Mouse (Mus musculus) brain, adult 2 months (tissue): ENCODE data around the gene Ryk.
A peak's percentile ranks its signal among the peaks of the same experiment; 100 is the strongest.
"Not testable (repeated sequence)": the region's sequence is repeated elsewhere in the genome, so short reads cannot be mapped to it uniquely, and the experiment has no call there.

Source experiments
- DNase-seq: peaks from one replicate; pipeline ENCODE4 v3.0.0; 2011; ENCODE audit warnings: low read depth, low spot score

Gene Ryk

DNA sequence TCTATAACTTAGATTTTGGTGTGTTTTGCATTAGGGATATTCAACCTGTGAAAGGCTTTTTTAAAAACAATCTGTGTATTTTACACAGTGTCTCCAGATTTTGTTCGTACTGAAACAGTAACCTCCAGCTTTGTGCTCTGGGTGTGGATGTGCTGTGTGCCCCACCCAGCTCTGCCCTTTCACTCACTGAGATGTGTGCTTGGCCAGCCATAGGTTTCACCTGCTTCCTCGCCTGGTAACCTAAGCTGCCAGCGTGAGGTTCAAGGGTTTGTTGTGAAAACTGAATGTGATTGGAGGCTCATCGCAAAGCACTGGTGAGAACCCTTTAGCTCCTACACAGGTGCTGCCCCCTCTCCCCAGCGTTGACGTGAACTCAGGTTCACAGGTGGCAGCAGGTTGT lies 70.2 kb downstream of the Ryk start:
- DNase-seq: no peak

DNA sequence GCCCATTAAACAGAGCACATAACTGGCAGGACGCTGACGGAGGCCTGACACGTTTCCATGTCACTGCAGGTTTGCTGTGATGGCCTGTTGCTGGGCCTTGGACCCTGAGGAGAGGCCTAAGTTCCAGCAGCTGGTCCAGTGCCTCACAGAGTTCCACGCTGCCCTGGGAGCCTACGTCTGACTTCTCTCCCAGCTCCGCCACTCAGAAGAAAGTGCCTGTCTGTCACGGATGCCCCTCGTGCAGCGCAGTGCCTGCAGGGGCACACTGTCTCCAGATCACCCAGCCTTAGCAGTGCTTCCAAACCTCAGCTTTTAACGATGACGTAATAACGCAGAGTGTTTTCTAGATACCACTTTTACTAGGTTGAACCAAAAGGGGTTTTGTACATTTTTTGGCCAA lies 72.1 kb downstream of the Ryk start:
- no peak for DNase-seq

- DNase-seq: no peak
These were observed 73.0 kb downstream of the Ryk start for GRCm38 (mm10) chr9:102907521-102908246.

- DNase-seq: no peak
These were observed 76.8 kb downstream of the Ryk start for GRCm38 (mm10) chr9:102911526-102911925.

DNA sequence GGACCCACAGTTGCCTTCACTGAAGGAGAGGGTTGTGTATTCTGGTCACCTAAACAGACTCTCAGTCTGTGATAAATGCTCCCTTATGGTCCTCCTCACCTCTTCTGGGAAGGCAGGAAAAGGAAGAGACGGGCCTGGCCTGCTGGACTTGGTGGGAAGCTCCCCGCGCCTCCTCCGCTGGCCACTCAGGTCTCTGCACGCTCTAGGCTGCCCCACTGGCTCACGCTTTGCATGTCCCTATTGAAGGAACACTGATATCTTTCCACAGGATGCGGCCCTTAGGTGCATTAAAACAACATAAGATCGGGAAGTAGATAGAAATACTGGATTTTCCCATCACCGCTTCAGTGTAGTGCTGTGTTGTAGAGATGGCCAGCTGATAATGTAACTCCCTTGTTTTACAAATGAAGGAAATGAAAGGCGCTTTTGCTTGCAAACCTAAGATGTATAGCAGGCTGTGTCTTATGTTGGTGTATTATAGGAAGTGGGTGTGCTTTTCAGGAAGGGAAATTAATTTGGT lies 77.9 kb downstream of the Ryk start:
- no peak for DNase-seq

GRCm38 (mm10) chr9:102913597-102913996 lies 78.9 kb downstream of the Ryk start:
- DNase-seq: not testable (repeated sequence)

DNA sequence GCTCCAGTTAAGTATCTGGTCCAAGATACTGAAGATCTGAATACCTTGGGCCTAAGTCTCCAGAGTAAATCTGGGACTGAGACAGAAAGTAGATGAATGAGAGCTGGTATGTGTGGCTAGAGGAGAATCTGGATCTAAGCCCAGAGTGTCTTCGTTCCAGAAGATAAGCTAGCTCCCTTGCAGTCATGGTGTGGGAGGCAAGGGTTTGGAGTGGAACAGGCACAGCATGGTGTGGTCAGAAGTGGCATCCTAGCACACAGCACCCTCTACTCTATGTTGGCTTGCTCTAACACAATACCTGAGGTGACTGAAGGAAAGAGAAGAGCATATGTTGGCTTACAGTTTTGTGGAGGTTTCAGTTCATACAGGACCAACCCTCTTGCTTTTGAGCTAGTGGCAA lies 79.9 kb downstream of the Ryk start:
- DNase-seq: peak; percentile 84

DNA sequence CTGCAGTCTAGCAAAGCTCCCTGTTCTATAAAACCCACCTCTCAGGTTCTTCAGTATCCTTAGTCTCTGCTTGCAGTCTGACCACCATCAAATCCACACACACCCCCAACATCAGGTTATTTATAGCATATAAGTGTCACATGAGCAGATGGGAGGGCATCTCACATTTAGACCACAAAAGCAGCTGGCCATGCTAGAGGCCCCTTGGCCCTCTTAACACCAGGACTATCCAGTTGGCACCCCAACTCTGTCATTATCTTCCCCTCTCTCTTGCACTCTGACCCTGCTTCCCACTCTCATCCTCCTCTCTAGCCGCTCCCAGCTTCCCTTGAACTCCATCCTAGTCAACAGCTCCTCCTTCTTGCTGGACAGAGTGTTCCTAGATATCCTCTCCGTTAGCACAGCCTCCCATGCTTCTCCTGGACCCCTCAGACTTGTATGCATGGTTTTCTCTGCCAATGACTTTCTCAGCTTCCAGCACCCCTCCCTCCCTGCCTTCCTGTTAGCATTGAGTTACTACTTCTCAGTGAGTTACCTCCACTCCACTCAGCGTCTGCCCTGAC lies 80.7 kb downstream of the Ryk start:
- DNase-seq: no peak

GRCm38 (mm10) chr9:102916076-102916475 lies 81.4 kb downstream of the Ryk start:
- no peak for DNase-seq

DNA sequence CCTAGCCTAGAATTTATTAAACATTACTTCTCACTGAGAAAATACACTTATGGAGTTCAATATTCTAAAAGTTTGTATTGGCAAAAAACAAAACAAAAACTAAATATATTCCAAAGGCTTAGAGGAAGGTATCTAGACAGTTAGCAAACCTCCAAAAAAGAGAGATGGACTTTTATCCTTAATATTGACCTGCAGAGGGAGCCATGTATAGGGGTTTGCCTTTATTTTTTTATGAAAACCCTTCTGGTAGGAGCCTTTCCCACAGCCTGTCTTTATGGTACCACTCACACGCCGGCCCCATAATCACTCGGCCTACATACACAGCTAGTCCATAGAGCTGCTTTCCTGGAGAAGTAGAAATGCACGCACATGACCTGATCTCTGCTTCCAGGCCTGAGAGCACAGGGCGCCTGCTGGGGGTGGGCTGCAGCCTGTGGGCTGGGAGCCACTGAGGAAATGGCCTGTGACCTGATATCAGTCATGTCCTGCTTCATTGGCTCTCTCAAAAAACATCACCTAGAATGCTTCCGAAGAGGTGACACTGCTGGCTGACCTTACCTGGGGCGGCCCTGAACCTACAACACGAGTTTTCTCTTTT lies 82.9 kb downstream of the Ryk start:
- no peak for DNase-seq

- no peak for DNase-seq
These were observed 84.8 kb downstream of the Ryk start for GRCm38 (mm10) chr9:102919486-102919885.

DNA sequence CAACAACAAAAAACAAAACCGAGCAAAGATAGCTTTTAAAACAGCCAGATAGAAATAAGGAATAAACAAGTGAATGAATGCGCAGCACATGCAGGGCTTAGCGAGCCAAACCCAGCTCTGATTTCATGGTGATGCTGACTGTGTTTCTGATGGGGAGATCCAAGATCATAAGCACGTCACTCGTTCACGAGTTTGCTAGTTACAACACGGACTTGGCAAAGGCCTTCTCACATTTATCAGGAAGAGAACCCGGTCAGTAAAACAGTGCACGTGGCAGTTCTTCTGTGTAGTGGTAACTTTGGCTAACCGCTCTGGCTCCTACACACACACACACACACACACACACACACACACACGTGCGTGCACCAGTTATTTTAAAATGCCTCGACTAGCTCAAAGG lies 87.1 kb downstream of the Ryk start:
- DNase-seq: no peak

- peak; percentile 59 for DNase-seq
These were observed 88.2 kb downstream of the Ryk start for GRCm38 (mm10) chr9:102922866-102923434.

DNA sequence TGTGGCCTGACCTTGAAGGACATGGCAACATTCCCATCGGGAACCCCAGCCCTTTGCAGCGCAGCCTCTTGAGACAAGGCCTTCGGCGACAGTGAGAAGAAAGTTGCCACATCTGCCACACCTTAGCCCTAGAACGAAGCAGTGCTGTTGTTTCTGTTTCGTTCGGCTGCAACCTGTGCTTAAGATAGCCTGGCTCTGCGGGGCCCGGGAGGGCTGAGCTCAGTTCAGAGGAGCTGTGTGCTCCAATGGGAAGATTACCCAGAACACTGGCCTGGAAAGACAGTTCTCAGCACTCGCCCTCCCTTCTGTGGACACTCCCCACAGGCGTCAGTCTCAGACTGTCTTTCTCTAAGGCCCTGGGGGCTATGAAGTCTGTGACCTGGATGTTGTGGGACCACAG lies 89.1 kb downstream of the Ryk start:
- DNase-seq: no peak

GRCm38 (mm10) chr9:102924627-102925316 lies 90.1 kb downstream of the Ryk start:
- DNase-seq: no peak

DNA sequence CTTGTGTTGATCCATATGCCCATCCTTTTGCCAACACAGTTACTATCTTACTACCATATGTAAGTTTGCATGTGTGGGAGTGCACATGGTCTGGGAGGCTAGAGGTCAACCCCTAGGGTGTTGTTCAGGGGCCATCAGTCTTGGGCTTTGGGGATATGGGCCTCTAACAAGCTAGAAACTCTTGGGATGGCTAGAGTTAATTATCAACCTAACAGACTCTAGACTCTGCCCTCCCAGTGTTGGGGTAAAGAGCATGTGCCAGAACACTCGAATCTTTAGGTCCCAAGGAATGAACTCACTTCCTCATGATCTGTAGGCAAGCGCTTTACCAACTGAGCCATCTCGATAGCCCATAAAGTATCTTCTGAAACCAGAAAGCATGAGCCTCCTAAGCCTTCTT lies 91.4 kb downstream of the Ryk start:
- DNase-seq: no peak

DNA sequence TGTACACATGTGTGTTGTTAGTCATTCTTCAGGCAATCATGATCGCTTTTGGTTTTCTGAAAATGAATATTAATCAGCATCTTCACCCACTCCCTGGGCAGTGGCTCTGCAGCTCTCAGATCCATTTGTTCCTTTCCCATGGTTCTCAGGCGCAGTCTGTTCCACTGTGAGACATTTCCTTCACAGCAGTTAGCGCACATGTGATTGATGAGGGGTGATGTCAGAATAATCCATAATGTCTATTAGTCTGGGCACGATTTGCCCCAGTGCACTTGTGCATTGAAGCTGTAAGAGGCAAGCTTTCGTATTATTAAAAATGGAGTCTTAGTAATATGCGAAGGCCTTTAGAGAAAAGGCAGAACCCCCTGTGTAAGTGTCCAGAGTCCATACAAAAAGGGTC lies 95.1 kb downstream of the Ryk start:
- no peak for DNase-seq

DNA sequence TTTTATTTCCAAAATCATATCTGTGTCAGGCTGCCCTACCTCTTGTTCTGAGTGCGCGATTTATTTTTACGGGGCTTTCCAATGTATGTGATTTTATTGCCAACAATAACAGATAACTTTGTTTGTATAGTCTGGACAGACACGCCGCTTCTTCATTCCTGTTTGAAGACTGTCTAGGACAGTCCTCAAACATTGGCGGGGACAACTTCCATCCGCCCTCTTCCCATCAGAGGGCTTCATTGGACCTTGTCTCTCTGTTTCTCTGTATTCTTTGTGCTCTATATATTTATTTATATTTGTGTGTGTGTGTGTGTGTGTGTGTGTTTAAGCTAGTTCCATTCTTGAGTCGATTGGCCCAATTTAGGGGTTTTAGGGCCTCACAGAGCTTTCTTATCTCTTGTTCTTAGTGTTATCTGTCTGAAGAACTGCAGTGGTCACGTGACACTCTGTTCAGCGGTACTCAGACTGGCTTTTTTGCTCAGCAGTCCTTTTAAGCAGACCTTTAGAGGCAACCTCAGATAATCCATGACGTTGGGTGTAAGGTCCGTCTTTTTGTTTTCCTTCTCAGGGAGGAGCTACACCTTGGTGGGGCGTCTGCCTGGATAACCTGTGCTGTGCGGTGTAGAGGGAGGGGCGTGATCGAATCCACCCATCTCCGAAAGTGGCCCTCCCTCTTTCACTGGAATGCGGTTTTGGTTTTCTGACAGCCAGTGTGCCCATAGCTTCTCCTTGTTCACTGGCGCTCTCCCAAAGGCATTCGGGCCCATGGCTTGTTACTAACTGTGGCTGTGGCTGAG lies 99.4 kb downstream of the Ryk start:
- no peak for DNase-seq

GRCm38 (mm10) chr9:102942221-102942620 lies 107.5 kb downstream of the Ryk start:
- DNase-seq: no peak

- DNase-seq: no peak
These were observed 110.2 kb downstream of the Ryk start for GRCm38 (mm10) chr9:102944891-102945290.

DNA sequence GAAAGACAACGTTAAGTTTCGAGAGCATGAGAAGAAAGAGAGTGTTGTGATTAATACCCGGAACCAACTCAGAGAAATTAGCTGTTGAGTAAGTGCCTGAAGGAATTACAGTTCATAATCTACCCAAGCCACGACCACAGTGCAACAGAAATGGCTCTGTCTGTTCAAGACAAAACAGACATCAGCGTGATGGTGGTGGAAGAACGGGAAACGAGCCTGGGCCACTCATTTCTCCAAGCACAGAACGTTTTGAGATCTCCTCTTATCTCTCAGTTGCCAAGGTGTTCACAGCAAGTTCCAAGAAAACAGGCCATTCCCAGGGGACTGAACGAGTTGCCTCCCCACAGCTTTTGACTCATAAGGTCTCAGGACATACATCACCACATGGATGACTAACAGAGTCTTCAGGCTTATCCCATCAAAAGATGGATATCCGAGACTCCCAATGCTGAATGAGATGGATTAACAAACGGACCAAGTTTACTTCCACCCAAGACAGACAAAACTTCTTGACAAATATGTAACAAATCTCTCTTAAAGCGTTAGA lies 111.8 kb downstream of the Ryk start:
- no peak for DNase-seq
